Mouse (Mus musculus) ES-E14 (cell line): Measurements from ENCODE around the gene Tbc1d7.

Experiments used
- CHD2 ChIP-seq: IDR thresholded peaks from 2 replicates; pipeline ENCODE4 v1.6.1; 2014; ENCODE audit warnings: mild to moderate bottlenecking, low read depth, low read length, inconsistent platforms
- HCFC1 ChIP-seq: IDR thresholded peaks from 2 replicates; pipeline ENCODE4 v1.6.1; 2012; ENCODE audit warnings: low read length, inconsistent platforms, borderline replicate concordance; ENCODE audit not compliant: insufficient read depth
- MAFK ChIP-seq: IDR thresholded peaks from 2 replicates; pipeline ENCODE4 v1.6.1; 2014; ENCODE audit warnings: mild to moderate bottlenecking, low read depth, low read length, inconsistent platforms; ENCODE audit not compliant: insufficient read depth

GRCm38 (mm10) chr13:43215144-43215993, 44.1 kb upstream of the Tbc1d7 start:
- TF ChIP-seq CHD2 (no peak), MAFK (no peak), HCFC1 (no peak)
